Mouse (Mus musculus): ENCODE measurements around the gene Zfp28.

Zfp28 gene

DNA sequence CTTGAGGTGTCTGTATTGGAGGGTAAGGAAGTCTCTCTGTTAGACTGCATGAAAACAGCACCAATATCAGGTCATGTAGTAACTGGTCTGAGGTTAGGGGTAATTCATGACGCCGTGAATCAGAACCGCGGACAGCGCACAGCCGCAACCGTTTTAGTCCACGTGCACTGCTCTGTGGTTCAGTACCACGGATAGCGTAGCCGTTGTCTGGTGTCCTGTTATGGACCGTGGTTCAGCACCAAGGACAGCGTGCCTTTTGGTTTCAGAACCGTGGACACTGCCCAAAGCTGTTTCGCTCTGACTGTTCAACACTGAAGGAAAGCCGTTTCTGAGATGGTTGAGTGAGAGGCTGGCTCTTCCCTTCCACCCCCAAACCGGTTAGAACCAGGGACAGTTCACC lies 26.9 kb downstream of the Zfp28 start, which contains the start of gene Gm20715:
Gm20715 (plus strand) TSS at position 235 of the 400 bp plus-strand sequence.
- peak; percentile 58 for DNase-seq

DNA sequence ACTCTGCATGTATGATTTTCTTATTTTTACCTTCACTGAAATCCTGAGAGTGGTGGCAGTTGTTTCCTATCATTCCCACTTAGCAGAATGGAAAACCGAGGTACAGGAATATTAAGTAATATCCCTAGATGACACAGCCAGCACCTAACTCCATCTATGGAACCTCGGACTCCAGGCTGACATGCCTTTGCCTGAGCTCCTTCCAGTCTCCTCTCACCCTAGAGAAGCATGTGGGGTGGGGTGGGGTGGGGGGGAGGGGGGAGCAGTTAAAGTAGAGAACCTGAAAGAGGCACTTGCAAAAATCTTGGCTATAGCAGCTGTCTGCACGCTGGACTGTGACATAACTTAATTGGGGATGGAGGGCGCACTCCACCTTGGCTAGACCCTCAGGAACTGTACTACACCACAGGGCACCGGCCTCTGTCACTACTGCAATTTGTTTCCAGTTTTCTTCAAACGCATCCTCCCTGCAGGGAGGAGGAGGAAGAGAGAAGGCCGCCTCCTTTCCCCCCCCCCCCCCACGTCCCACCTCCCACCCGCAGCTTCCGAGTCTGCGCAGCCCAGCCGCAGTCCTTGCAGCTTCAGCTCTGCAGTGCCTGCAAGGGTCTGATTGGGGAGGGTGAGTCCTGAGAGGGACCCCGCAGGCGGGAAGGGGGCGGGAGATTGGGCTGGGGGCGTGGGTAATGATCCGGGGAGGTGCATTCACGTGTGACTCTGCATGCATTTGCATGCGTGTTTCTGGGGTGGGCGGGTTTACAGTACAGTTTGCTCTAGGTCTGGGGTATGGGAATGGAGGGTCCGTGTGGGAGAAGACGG lies 31.7 kb downstream of the Zfp28 start:
- peak; percentile 29 for DNase-seq

DNA sequence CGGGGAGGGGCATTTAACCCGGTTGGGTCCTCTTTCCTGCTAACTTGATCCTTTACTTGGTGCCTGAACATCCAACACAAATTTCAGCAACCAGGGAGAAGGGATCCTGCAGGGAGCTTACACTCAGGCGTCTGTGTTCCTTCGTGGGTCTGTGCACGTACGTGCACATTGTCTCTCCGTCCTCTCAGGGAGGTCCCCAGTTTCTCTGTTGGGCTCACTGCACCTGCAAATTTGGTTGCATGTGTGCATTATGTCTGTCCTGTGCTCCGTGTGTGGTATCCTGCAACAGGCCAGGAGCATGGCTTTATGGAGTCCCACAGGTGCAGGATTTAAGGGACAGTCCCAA lies 32.3 kb downstream of the Zfp28 start:
- DNase-seq: no peak

DNA sequence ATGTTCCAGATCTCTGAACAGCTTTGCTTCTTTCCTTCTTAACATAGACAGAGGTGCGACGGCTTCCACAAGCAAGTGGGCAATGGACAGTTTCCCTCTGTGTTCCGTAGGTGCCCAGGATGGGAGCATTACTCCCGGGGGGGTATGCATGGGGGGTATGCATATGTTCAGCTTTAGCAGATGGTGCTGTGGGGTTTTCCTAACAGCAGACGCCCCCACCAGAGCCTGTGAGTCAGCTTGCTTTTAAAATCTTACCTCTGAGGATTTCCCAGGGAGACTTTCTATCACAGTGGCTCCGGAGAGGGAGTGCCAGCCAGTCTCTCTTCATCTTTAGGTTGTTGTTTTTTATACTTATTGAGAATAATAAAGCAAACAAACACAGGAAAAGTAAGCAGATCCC lies 36.8 kb downstream of the Zfp28 start:
- DNase-seq: peak; percentile 59

DNA sequence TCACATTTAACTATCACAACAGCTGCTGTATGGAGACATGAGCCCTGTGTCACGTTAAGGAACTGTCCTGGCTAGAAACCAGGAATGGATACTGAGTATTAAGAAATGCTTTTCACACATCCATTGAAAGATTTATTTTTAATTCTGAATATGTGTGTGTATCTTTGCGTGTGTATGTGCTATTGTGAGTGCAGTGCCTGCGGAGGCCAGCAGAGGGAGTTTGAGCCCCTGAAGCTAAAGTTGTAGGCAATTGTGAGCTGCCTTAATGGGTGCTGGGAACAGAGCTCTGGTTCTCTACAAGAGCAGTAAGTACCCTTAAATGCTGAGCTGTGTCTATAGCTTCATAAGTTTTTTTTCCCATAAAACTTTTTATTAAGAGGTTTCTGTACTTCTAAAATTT lies 46.3 kb downstream of the Zfp28 start:
- no peak for DNase-seq

DNA sequence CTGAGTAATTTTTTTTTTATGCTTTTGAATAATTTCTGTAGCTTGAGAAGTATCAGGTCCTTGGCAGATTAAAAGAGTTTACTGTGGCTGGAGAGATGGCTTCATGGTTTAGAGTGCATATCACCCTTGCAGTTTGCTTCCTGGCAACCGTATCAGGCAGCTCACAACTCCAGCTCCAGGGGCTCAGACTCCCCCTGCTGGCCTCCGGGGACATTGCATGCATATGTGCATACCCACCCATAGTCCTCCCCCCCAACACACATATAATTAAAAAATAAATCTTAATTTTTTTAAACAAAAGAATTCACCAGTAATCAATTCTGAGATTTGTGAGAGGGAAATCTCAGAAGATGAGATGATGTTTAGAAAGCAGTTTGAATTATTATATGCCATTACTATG lies 47.2 kb downstream of the Zfp28 start:
- no peak for DNase-seq

DNA sequence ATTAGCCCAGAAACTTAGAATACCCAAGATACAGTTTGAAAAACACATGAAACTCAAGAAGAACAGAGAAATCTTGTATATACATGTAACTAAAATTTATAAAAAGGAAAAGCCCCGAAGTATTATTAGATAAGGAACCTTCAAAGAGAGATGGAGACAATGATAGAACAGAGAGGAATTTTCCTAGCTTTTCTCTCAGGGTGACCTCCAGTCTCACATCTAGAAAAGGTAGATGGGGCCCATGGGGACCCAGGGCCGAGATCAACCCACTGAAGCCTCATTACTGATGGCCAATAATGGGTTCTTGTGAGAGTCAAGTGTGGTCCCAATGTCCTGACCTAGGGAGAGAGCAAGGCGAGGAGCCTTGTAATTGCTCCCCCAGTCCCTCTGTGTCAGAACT lies 55.3 kb downstream of the Zfp28 start, which contains the start of gene Olfr1344:
Olfr1344 (plus strand) TSS at position 301 of the 400 bp plus-strand sequence.
- no peak for DNase-seq

DNA sequence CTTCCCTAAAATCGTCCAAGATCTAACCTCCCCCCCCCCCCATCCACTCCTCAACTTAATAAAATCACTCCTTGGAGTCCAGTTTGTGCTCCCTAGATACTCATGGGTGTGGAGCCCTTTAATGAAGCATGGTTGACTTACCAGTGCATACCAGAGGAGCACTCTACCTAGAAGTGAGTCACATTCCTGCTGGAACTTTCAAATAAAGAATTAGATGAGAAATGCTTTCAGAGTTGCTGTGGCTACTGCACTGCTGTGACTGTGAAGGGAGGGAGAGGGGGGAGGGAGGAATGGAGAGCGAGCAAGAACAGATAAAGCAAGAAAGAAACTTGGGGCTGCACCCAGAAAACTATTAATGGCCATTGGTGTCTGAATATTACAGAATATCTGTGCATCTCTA lies 58.1 kb downstream of the Zfp28 start:
- DNase-seq: no peak

All from right cerebral cortex, postnatal 25 days (tissue).